23 mouse cellular contexts compared by ENCODE assay signal in genomic region chr7:65337581-65338270, GRCm38 (mm10).
"Had no signal": no experiment of that assay in that cellular context is flagged by ENCODE, and none has a peak within 500 bp of the region (broad histone marks: within the 10 kb centered on the region; RNA-seq: fewer than 3 reads in every experiment).

No protein-coding gene starts in this region.

- H3K27me3 ChIP-seq: limb, embryonic 12.5 days; limb, embryonic 15.5 days; neural tube, embryonic 12.5 days; neural tube, embryonic 15.5 days had no signal

- H3K4me3 ChIP-seq: limb, embryonic 12.5 days; limb, embryonic 15.5 days; neural tube, embryonic 12.5 days; neural tube, embryonic 15.5 days had no signal

- H3K4me2 ChIP-seq: limb, embryonic 12.5 days; limb, embryonic 15.5 days; lung, embryonic 14.5 days; midbrain, embryonic 11.5 days; neural tube, embryonic 12.5 days; neural tube, embryonic 15.5 days had no signal

- H3K9me3 ChIP-seq: limb, embryonic 12.5 days; limb, embryonic 15.5 days; neural tube, embryonic 12.5 days; neural tube, embryonic 15.5 days had no signal

- H3K4me1 ChIP-seq: limb, embryonic 12.5 days; limb, embryonic 15.5 days; neural tube, embryonic 12.5 days; neural tube, embryonic 15.5 days had no signal

- H3K27ac ChIP-seq: hindbrain, postnatal 0 days; limb, embryonic 12.5 days; limb, embryonic 15.5 days; neural tube, embryonic 12.5 days; neural tube, embryonic 15.5 days; stomach, postnatal 0 days had no signal

- H3K9ac ChIP-seq: limb, embryonic 12.5 days; limb, embryonic 15.5 days; lung, embryonic 14.5 days; neural tube, embryonic 12.5 days; neural tube, embryonic 15.5 days had no signal

- ATAC-seq: hindbrain, postnatal 0 days; inflammation-experienced regulatory T-cells, adult 6 months had no signal

- DNase-seq: kidney, adult 18-20 months; kidney, adult 9 months; kidney, postnatal 14 days; kidney, postnatal 4 days; left cerebral cortex, postnatal 4 days; lung, embryonic 14.5 days; lung, postnatal 14 days; lung, postnatal 4 days; midbrain, embryonic 14.5 days; right cerebral cortex, adult 18-20 months; right cerebral cortex, postnatal 14 days; right cerebral cortex, postnatal 4 days; thymus, adult 2 months; thymus, postnatal 14 days; thymus, postnatal 4 days had no signal
